Mouse (Mus musculus): ENCODE results near the gene CK137956.

Gene CK137956

GRCm38 (mm10) chr4:127970901-127971868, at the start of gene CK137956:
Gene CK137956 (minus strand): TSS chr4:127970951.
- in situ Hi-C loops (cut with MboI; ENCODE audit: low pct_unique_long_range_greater_than_20kb in 1 of 2, low sequenced_read_pairs in 2 of 2, unreplicated experiment in 1 of 2): no loop called here

- in situ Hi-C loops (cut with MboI; ENCODE audit: low pct_unique_long_range_greater_than_20kb in 1 of 2, low sequenced_read_pairs in 2 of 2, unreplicated experiment in 1 of 2): no loop called here
Observed at GRCm38 (mm10) chr4:128019465-128019864, 48.7 kb upstream of the CK137956 start.

- in situ Hi-C loops (cut with MboI; ENCODE audit: low pct_unique_long_range_greater_than_20kb in 1 of 2, low sequenced_read_pairs in 2 of 2, unreplicated experiment in 1 of 2): no loop called here
Observed at GRCm38 (mm10) chr4:128004797-128005452, 34.2 kb upstream of the CK137956 start.

GRCm38 (mm10) chr4:128002638-128003101, 31.9 kb upstream of the CK137956 start:
- in situ Hi-C loops (cut with MboI; ENCODE audit: low pct_unique_long_range_greater_than_20kb in 1 of 2, low sequenced_read_pairs in 2 of 2, unreplicated experiment in 1 of 2): no loop called here

GRCm38 (mm10) chr4:127999281-127999680, 28.5 kb upstream of the CK137956 start:
- in situ Hi-C loops (cut with MboI; ENCODE audit: low pct_unique_long_range_greater_than_20kb in 1 of 2, low sequenced_read_pairs in 2 of 2, unreplicated experiment in 1 of 2): no loop called here

- in situ Hi-C loops (cut with MboI; ENCODE audit: low pct_unique_long_range_greater_than_20kb in 1 of 2, low sequenced_read_pairs in 2 of 2, unreplicated experiment in 1 of 2): no loop called here
Observed at GRCm38 (mm10) chr4:127989347-127989995, 18.7 kb upstream of the CK137956 start.

- in situ Hi-C loops (cut with MboI; ENCODE audit: low pct_unique_long_range_greater_than_20kb in 1 of 2, low sequenced_read_pairs in 2 of 2, unreplicated experiment in 1 of 2): no loop called here
Observed at GRCm38 (mm10) chr4:127988526-127989180, 17.9 kb upstream of the CK137956 start.

- in situ Hi-C loops (cut with MboI; ENCODE audit: low pct_unique_long_range_greater_than_20kb in 1 of 2, low sequenced_read_pairs in 2 of 2, unreplicated experiment in 1 of 2): no loop called here
Observed at GRCm38 (mm10) chr4:127987784-127988455, 17.2 kb upstream of the CK137956 start, which contains the start of gene Csmd2. Gene Csmd2 (plus strand): TSS chr4:127987857.

GRCm38 (mm10) chr4:127987270-127987669, 16.5 kb upstream of the CK137956 start:
- in situ Hi-C loops (cut with MboI; ENCODE audit: low pct_unique_long_range_greater_than_20kb in 1 of 2, low sequenced_read_pairs in 2 of 2, unreplicated experiment in 1 of 2): no loop called here

- in situ Hi-C loops (cut with MboI; ENCODE audit: low pct_unique_long_range_greater_than_20kb in 1 of 2, low sequenced_read_pairs in 2 of 2, unreplicated experiment in 1 of 2): no loop called here
Observed at GRCm38 (mm10) chr4:127986491-127987075, 15.8 kb upstream of the CK137956 start.

- in situ Hi-C loops (cut with MboI; ENCODE audit: low pct_unique_long_range_greater_than_20kb in 1 of 2, low sequenced_read_pairs in 2 of 2, unreplicated experiment in 1 of 2): no loop called here
Observed at GRCm38 (mm10) chr4:127985874-127986273, 15.1 kb upstream of the CK137956 start.

GRCm38 (mm10) chr4:127984426-127984825, 13.7 kb upstream of the CK137956 start:
- in situ Hi-C loops (cut with MboI; ENCODE audit: low pct_unique_long_range_greater_than_20kb in 1 of 2, low sequenced_read_pairs in 2 of 2, unreplicated experiment in 1 of 2): no loop called here

- in situ Hi-C loops (cut with MboI; ENCODE audit: low pct_unique_long_range_greater_than_20kb in 1 of 2, low sequenced_read_pairs in 2 of 2, unreplicated experiment in 1 of 2): no loop called here
Observed at GRCm38 (mm10) chr4:127981125-127981524, 10.4 kb upstream of the CK137956 start.

GRCm38 (mm10) chr4:127972976-127973375, 2.2 kb upstream of the CK137956 start:
- in situ Hi-C loops (cut with MboI; ENCODE audit: low pct_unique_long_range_greater_than_20kb in 1 of 2, low sequenced_read_pairs in 2 of 2, unreplicated experiment in 1 of 2): no loop called here

GRCm38 (mm10) chr4:127970018-127970421, 731 bp downstream of the CK137956 start:
- in situ Hi-C loops (cut with MboI; ENCODE audit: low pct_unique_long_range_greater_than_20kb in 1 of 2, low sequenced_read_pairs in 2 of 2, unreplicated experiment in 1 of 2): no loop called here

- in situ Hi-C loops (cut with MboI; ENCODE audit: low pct_unique_long_range_greater_than_20kb in 1 of 2, low sequenced_read_pairs in 2 of 2, unreplicated experiment in 1 of 2): no loop called here
Observed at GRCm38 (mm10) chr4:127969101-127969500, 1.6 kb downstream of the CK137956 start.

GRCm38 (mm10) chr4:127953006-127953710, 17.6 kb downstream of the CK137956 start:
- in situ Hi-C loops (cut with MboI; ENCODE audit: low pct_unique_long_range_greater_than_20kb in 1 of 2, low sequenced_read_pairs in 2 of 2, unreplicated experiment in 1 of 2): no loop called here

All from mouse embryonic stem cell (cell line).